Mouse (Mus musculus) embryonic fibroblast, embryonic 13.5 days (primary cell): ENCODE results near the gene Phex.

Experiments
- CTCF ChIP-seq: IDR thresholded peaks from 2 replicates; pipeline ENCODE4 v1.5.1; 2011; ENCODE audit warnings: mild to moderate bottlenecking, control low read depth, low read length, moderate library complexity, borderline replicate concordance; ENCODE audit not compliant: insufficient read depth
- POLR2A ChIP-seq: IDR thresholded peaks from 2 replicates; pipeline ENCODE4 v1.6.1; 2011; ENCODE audit warnings: low read depth, mild to moderate bottlenecking, control low read depth, low read length, moderate library complexity

GRCm38 (mm10) chrX:157305193-157305851 is 109.8 kb downstream of the Phex start:
- TF ChIP-seq CTCF (no peak), POLR2A (no peak)
